Mouse (Mus musculus) limb, embryonic 14.5 days (tissue): ENCODE data around the gene Gabpb1. TPM values are rescaled to one million over a fixed set of nuclear protein-coding genes. Genes with fewer than 3 reads are reported as not detected.

Experiments
- ATAC-seq: fragments of 200-750 bp; cut with Nextera tagmentation; 2 replicates; pipeline ENCODE4 v1.8.0; 2017; ENCODE audit warnings: low read depth, moderate number of reproducible peaks, moderate TSS enrichment; ENCODE audit not compliant: low FRiP score
- DNase-seq: peaks from one replicate; pipeline ENCODE4 v3.0.0-alpha.2; 2015; ENCODE audit warnings: low spot score
- H3K27ac ChIP-seq: fragments of 300-500 bp; sonication (generic); replicated peaks from 2 replicates; pipeline ENCODE4 v1.5.1; 2014; ENCODE audit warnings: low read depth, mild to moderate bottlenecking, low read length, moderate library complexity, mixed read lengths
- H3K27me3 ChIP-seq: fragments of 300-500 bp; sonication (generic); 2 replicates; pipeline ENCODE4 v1.6.1; 2014; ENCODE audit warnings: low read length, mixed read lengths; ENCODE audit not compliant: control insufficient read depth, insufficient read depth
- H3K36me3 ChIP-seq: fragments of 300-500 bp; sonication (generic); 2 replicates; pipeline ENCODE4 v1.6.1; 2014; ENCODE audit warnings: mild to moderate bottlenecking, low read length, moderate library complexity, mixed read lengths; ENCODE audit not compliant: control insufficient read depth, insufficient read depth
- H3K4me1 ChIP-seq: fragments of 300-500 bp; sonication (generic); 2 replicates; pipeline ENCODE4 v1.6.1; 2014; ENCODE audit warnings: antibody characterized with exemption, low read length, mixed read lengths; ENCODE audit not compliant: control insufficient read depth, insufficient read depth
- H3K4me2 ChIP-seq: fragments of 300-500 bp; sonication (generic); replicated peaks from 2 replicates; pipeline ENCODE4 v1.6.1; 2014; ENCODE audit warnings: low read depth, mild to moderate bottlenecking, low read length, moderate library complexity; ENCODE audit not compliant: severe bottlenecking
- H3K4me3 ChIP-seq: fragments of 300-500 bp; sonication (generic); replicated peaks from 2 replicates; pipeline ENCODE4 v1.5.1; 2014; ENCODE audit warnings: low read length
- H3K9ac ChIP-seq: fragments of 300-500 bp; sonication (generic); 2 replicates; pipeline ENCODE4 v1.6.1; 2014; ENCODE audit warnings: mild to moderate bottlenecking, low read depth, low read length, moderate library complexity; ENCODE audit not compliant: severe bottlenecking
- H3K9me3 ChIP-seq: fragments of 300-500 bp; sonication (generic); 2 replicates; pipeline ENCODE4 v1.6.1; 2016; ENCODE audit warnings: low read length; ENCODE audit not compliant: control insufficient read depth
- POLR2A ChIP-seq: fragments of 200-500 bp; IDR thresholded peaks from 2 replicates; pipeline ENCODE4 v1.8.0; 2012; ENCODE audit warnings: inconsistent platforms, mild to moderate bottlenecking, moderate library complexity, borderline replicate concordance; ENCODE audit not compliant: insufficient read depth, insufficient read length; ENCODE audit errors: extremely low read depth
- WGBS: fragments of 180-500 bp; shearing (Covaris S2); extraction: QIAGEN DNeasy Blood & Tissue Kit; methylation state at CpG from one replicate; pipeline ENCODE4 v1.1.7; 2014; 5-methylcytosine and 5-hydroxymethylcytosine counted together
- polyA plus RNA-seq, 2 experiments: library from polyadenylated mRNA; depleted of rRNA in 1 of 2; stranded (reverse) in 1 of 2; unstranded in 1 of 2; fragments of >200 nt; fragmentation: Nextera tagmentation in 1 of 2; extraction: Ambion mirVana in 1 of 2; gene quantifications; 2 replicates each; pipeline versions ENCODE4 v1.2.1 to v1.2.3; 2012 to 2014

The Gabpb1 gene
- polyA plus RNA-seq, 2 experiments = 44.6 to 48.0 TPM

- Histone ChIP-seq H3K36me3 (no peaks in the 10 kb centered on the region), H3K4me2 (no peak overlapping the region), H3K27me3 (no peaks in the 10 kb centered on the region), H3K4me1 (peaks cover 16% of the 10 kb centered on the region; the same call in 1 of the 2 replicates), H3K4me3 (no peak overlapping the region), H3K9ac (no peak overlapping the region), H3K9me3 (no peaks in the 10 kb centered on the region), H3K27ac (no peak overlapping the region)
- DNase-seq = no peak
- no peak for ATAC-seq
- 90% methylated on average over 5 of the region's 5 CpGs for WGBS
- TF ChIP-seq POLR2A = no peak
Measured at GRCm38 (mm10) chr2:126668621-126669252, 7.4 kb downstream of the Gabpb1 start.

GRCm38 (mm10) chr2:126665984-126666383 is 10.2 kb downstream of the Gabpb1 start:
- Histone ChIP-seq H3K9ac (no peak overlapping the region), H3K4me3 (no peak overlapping the region), H3K4me1 (no peaks in the 10 kb centered on the region), H3K27me3 (no peaks in the 10 kb centered on the region), H3K27ac (no peak overlapping the region), H3K4me2 (no peak overlapping the region), H3K9me3 (no peaks in the 10 kb centered on the region), H3K36me3 (no peaks in the 10 kb centered on the region)
- DNase-seq (no peak), ATAC-seq (no peak)
- WGBS = 86% methylated on average over 3 of the region's 3 CpGs
- TF ChIP-seq POLR2A = no peak

- Histone ChIP-seq H3K4me2 (no peak overlapping the region), H3K4me3 (no peak overlapping the region), H3K9ac (no peak overlapping the region), H3K4me1 (no peaks in the 10 kb centered on the region), H3K9me3 (no peaks in the 10 kb centered on the region), H3K27ac (no peak overlapping the region), H3K27me3 (no peaks in the 10 kb centered on the region), H3K36me3 (0 out of 2 replicates have a peak, but pooled peaks cover 5% of the 10 kb centered on the region)
- ATAC-seq (peak; percentile 34; the same call in 1 of the 2 replicates), DNase-seq (peak; percentile 44)
- no peak for TF ChIP-seq POLR2A
- 52% methylated on average over 4 of the region's 4 CpGs for WGBS
Measured at GRCm38 (mm10) chr2:126663481-126663880, 12.7 kb downstream of the Gabpb1 start.

- Histone ChIP-seq H3K27ac (no peak overlapping the region), H3K9ac (no peak overlapping the region), H3K9me3 (no peaks in the 10 kb centered on the region), H3K27me3 (no peaks in the 10 kb centered on the region), H3K4me2 (no peak overlapping the region), H3K36me3 (peaks cover 59% of the 10 kb centered on the region), H3K4me3 (no peak overlapping the region), H3K4me1 (no peaks in the 10 kb centered on the region)
- WGBS = 83% methylated on average over 4 of the region's 4 CpGs
- no peak for DNase-seq
- no peak for ATAC-seq
- TF ChIP-seq POLR2A = no peak
Measured at GRCm38 (mm10) chr2:126652929-126653328, 23.2 kb downstream of the Gabpb1 start.

GRCm38 (mm10) chr2:126647762-126648161 is 28.4 kb downstream of the Gabpb1 start:
- no peak overlapping the region for H3K4me3 ChIP-seq
- H3K4me2 ChIP-seq = no peak overlapping the region
- H3K36me3 ChIP-seq = peaks cover 78% of the 10 kb centered on the region
- 78% methylated on average over 3 of the region's 3 CpGs for WGBS
- DNase-seq (no peak), ATAC-seq (no peak)
- no peak overlapping the region for H3K9ac ChIP-seq
- H3K9me3 ChIP-seq = no peaks in the 10 kb centered on the region
- TF ChIP-seq POLR2A = no peak
- no peak overlapping the region for H3K27ac ChIP-seq
- no peaks in the 10 kb centered on the region for H3K4me1 ChIP-seq
- no peaks in the 10 kb centered on the region for H3K27me3 ChIP-seq
